Mouse (Mus musculus): ENCODE data around the gene Pcnp.
A peak's percentile ranks its signal among the peaks of the same experiment; 100 is the strongest.
"Not testable (repeated sequence)": the region's sequence is repeated elsewhere in the genome, so short reads cannot be mapped to it uniquely, and the experiment has no call there.

Gene Pcnp

DNA sequence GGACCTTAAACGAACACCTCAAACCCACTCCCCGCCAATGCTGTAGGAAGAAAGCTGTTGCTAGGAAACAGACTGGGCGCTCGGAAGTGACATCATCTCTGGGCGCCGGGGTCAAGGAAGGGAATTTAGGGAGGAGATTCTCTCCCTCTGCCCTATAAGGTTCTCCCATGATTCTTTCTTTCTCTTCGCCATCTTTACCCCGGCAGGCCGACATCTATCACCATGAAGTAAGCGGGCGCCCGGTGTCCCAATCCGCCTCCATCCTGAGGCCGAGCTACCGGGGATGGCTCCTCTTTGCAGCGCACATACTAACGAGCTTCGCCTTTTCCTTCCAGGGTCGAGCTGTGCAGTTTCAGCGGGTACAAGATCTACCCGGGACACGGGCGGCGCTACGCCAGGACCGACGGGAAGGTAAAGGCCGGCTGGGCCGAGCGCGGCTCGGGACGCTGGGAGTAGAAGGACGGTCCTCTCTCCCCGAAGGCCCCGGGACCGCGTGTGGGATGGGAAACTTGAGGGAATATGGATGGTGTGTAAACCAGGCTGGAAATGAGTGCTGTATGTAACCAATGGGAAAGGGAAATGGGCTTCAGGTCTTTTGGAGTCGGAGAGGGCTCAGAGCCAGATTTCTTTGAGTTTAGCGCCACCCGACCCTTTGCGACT, 63.2 kb downstream of the Pcnp start, which contains the start of gene Rpl24:
Gene Rpl24, plus strand, starts transcription at position 64 of the 660 bp plus-strand sequence.
- DNase-seq (ENCODE audit: low spot score) = peak; percentile 97

DNA sequence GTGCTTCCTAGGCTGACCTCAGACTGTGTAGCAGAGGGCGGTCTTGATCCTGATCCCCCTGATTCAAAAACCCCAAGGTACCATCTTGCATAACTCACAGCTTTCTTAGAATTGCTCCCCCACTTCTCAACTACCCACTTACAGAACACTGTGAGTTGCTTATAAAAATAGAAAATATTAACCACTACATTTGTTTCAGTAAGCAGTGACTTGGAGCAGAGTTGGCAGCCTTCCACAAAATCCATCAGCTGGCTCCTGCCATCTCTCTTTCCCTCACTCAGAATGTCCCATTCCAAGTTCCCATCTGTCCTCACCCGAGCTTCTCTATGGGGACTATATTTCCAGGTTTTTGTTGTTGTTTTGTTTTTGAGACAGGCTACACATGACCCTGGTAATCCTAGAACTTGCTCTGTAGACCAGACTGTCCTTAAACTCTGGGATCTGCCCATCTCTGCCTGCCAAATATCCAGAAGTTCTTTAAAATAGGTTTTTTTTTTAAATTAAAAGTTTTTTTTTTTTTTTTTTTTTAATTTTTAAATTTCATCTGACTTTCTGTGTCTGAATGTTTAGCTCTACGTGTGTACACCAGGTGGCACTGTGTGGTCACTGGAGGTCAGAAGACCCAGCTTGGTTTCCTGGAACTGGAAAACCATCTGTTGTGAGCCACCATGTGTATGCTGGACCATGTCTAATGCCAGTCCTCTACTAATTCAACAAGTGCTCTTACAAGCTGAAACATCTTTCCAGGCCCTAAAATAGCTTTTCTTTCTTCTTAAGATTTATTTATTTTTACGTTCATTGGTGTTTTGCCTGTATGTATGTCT, 65.2 kb downstream of the Pcnp start:
- DNase-seq (ENCODE audit: low spot score) = peak; percentile 68

DNA sequence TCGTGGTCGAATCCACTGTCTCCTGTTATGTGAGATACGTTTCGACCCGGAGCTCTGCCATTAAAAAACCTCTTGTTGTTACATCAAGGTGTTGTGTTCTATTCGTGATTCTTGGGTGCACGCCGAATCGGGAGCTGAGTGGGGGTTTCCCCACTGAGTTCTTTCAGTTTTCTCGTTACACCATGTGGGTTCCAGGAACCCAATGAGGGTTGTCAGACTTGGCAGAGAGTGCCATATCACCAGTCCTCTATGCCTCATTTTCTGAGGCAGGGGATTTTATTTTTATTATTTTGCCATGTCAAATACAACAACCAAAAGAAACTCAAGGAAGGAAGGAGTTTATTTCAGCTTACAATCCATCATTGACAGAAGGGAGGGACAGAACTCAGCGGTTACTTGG, 66.5 kb downstream of the Pcnp start:
- not testable (repeated sequence) for DNase-seq (ENCODE audit: low spot score)

Data from embryo, embryonic 10.5 days (tissue).